In the genomic region with DNA sequence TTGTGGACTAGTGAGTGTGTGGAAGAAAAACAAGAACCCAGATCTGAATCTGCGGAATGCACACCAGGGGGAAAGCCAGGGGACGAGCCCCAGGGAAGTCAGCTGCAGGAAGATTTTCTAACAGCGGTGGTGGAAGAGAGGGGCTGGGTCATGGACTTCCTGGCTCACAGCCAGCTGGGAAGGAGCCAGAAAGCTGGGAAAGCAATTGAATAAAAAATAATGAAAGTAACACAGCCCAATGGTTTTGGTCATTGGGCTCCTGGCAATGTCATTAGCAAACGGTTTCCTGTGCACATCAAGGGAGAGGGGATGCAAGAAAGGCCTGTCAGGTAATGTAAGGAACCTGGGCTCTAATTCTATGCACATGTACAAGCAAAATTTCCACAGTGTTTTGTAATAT, we compare ENCODE assay signal across 8 mouse cellular contexts.
DNase-seq lines count a peak whose midpoint lies in the region; ATAC-seq and TF ChIP-seq lines count a peak whose summit lies in the region.

No protein-coding gene starts in this region.

- DNase-seq in adrenal gland, adult 2 months: peak; percentile 10
- no peak for DNase-seq in adrenal gland, adult 8-10 months
- peak; percentile 13 for DNase-seq in urinary bladder, postnatal 14 days (ENCODE audit: low spot score)
- DNase-seq in urinary bladder, postnatal 25 days (ENCODE audit: low spot score): no peak
- DNase-seq in heart, postnatal 36 days: peak; percentile 72 to 79
- peak; percentile 30 for DNase-seq in lung, postnatal 14 days
- DNase-seq in stomach, postnatal 0 days (ENCODE audit: low spot score): peak; percentile 20

- H3K4me1 ChIP-seq in stomach, postnatal 0 days (replicated peaks; ENCODE audit: control insufficient read depth, insufficient read depth): no peaks in the 10 kb centered on the region

- intact Hi-C loops in heart, postnatal 36 days (cut with DNase I): loop anchor here (5.0 kb wide), 1 partner anchor 194 kb away; no protein-coding TSS in a partner anchor

- TF ChIP-seq EP300 in stomach, postnatal 0 days (optimal IDR thresholded peaks at IDR 0.05): no peak

- H3K4me3 ChIP-seq in stomach, postnatal 0 days (ENCODE audit: low read depth, low read length): no peak overlapping the region

- H3K27ac ChIP-seq in stomach, postnatal 0 days (replicated peaks): no peak overlapping the region

- TF ChIP-seq CTCF in stomach, postnatal 0 days (IDR thresholded peaks at IDR 0.05; ENCODE audit: low read depth): no peak

- ATAC-seq in stomach, postnatal 0 days (ENCODE audit: low FRiP score, low TSS enrichment): no peak
- no peak for ATAC-seq in megakaryocyte-erythroid progenitor cell, adult 5-6 weeks (replicated peaks; ENCODE audit: low FRiP score, low TSS enrichment, poor library complexity, severe bottlenecking)

- no peaks in the 10 kb centered on the region for H3K9me3 ChIP-seq in stomach, postnatal 0 days (ENCODE audit: control insufficient read depth, low read length)

- no peaks in the 10 kb centered on the region for H3K27me3 ChIP-seq in stomach, postnatal 0 days (ENCODE audit: control insufficient read depth, insufficient read depth, low read length)

- H3K36me3 ChIP-seq in stomach, postnatal 0 days (ENCODE audit: control insufficient read depth, insufficient read depth, low read length): no peaks in the 10 kb centered on the region

- no peak overlapping the region for H3K4me2 ChIP-seq in stomach, postnatal 0 days (replicated peaks; ENCODE audit: low read depth)

- no peak overlapping the region for H3K9ac ChIP-seq in stomach, postnatal 0 days (ENCODE audit: low read length)

- 11% methylated on average over 4 of the region's 4 CpGs for WGBS in stomach, postnatal 0 days

Comparison
In these comparisons a context has a peak if more than half of its experiments do, and no peak if none do; other contexts are left out.
1. DNase-seq: peak in adrenal gland, adult 2 months (single experiment), urinary bladder, postnatal 14 days (single experiment), heart, postnatal 36 days (2 of 2), lung, postnatal 14 days (single experiment) and stomach, postnatal 0 days (single experiment); none in adrenal gland, adult 8-10 months (single experiment) and urinary bladder, postnatal 25 days (single experiment).